Mouse (Mus musculus) testis, adult 2 months (tissue): Measurements from ENCODE around the gene Frmd4a.

Experiments used
- CTCF ChIP-seq: fragments of 200-500 bp; IDR thresholded peaks from 2 replicates; pipeline ENCODE4 v1.5.1; 2012; ENCODE audit warnings: low read depth, mild to moderate bottlenecking, inconsistent platforms, low read length, moderate library complexity; ENCODE audit not compliant: control insufficient read depth, insufficient read depth, insufficient replicate concordance
- POLR2A ChIP-seq: fragments of 200-500 bp; IDR thresholded peaks from 2 replicates; pipeline ENCODE4 v1.6.1; 2012; ENCODE audit warnings: low read depth, mild to moderate bottlenecking, inconsistent platforms, low read length, moderate library complexity; ENCODE audit not compliant: control insufficient read depth

DNA sequence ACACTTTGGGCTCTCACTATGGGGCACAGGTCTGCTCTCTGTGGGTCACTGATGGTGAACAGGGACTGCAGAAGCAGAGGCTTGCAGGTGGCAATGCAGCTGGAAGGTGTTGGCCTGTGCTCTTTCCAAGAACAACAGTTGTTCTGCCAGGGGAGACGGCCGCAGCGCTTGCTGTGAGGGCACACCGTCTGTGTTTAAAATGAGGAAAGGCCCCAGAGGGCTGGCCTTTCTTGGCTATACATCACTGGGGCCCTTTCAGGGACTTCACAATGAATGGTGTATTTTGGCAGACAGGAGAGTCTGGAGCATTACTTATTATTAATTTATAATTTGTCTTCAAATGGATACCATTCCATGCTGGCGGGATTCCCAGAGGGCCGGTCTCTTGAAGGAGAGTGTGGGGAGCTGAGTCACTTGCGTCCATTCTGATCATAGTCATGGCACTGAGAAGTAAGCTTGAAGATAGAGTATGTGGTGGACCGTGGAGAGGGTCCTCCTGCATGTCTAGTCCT lies 268.9 kb downstream of the Frmd4a start:
- no peak for TF ChIP-seq POLR2A
- TF ChIP-seq CTCF, result no peak
